ENCODE assay signal across 18 mouse cellular contexts in genomic region chr11:69656065-69656455, GRCm38 (mm10). TPM values are rescaled to one million over a fixed set of nuclear protein-coding genes. Genes with fewer than 3 reads are reported as not detected.
A peak's percentile ranks its signal among the peaks of the same experiment; 100 is the strongest.
DNase-seq lines count a peak whose midpoint lies in the region; ATAC-seq and TF ChIP-seq lines count a peak whose summit lies in the region.
"Had no signal": no experiment of that assay in that cellular context is flagged by ENCODE, and none has a peak within 500 bp of the region (broad histone marks: within the 10 kb centered on the region; RNA-seq: fewer than 3 reads in every experiment).

No protein-coding gene starts in this region.

- no peak for TF ChIP-seq POLR2A in CH12.LX (IDR thresholded peaks at IDR 0.05; ENCODE audit: low read depth, low read length)

- dilution Hi-C loops in CH12.LX (cut with MboI; ENCODE audit: extremely low pct_ligation_motif_present, extremely low pct_unique_long_range_greater_than_20kb, low sequenced_read_pairs): no loop called here

- DNase-seq in CH12.LX (ENCODE audit: extremely low read depth): no peak
- DNase-seq in liver, embryonic 13.5 days: no peak
- DNase-seq in thymus, postnatal 0 days (ENCODE audit: low spot score): no peak
- no peak for DNase-seq in retina, postnatal 1 day
- DNase-seq: spleen, adult 18-20 months; thymus, adult 2 months had no signal

- H3K9me3 ChIP-seq in intestine, embryonic 16.5 days (ENCODE audit: control insufficient read depth, low read length): no peaks in the 10 kb centered on the region
- no peaks in the 10 kb centered on the region for H3K9me3 ChIP-seq in intestine, embryonic 15.5 days
- H3K9me3 ChIP-seq in CH12.LX (replicated peaks; ENCODE audit: low read length) (no peaks in the 10 kb centered on the region), E14TG2a.4 (ENCODE audit: low read length) (no peaks in the 10 kb centered on the region)
- H3K9me3 ChIP-seq in liver, embryonic 13.5 days (replicated peaks): no peaks in the 10 kb centered on the region
- H3K9me3 ChIP-seq: heart, embryonic 10.5 days; hindbrain, embryonic 15.5 days had no signal

- no peak for TF ChIP-seq EP300 in CH12.LX (IDR thresholded peaks at IDR 0.05; ENCODE audit: low read length)

- H3K36me3 ChIP-seq in intestine, embryonic 16.5 days (ENCODE audit: control insufficient read depth, insufficient read depth, low read length): peaks cover 25% of the 10 kb centered on the region
- H3K36me3 ChIP-seq in intestine, embryonic 15.5 days: peaks cover 37% of the 10 kb centered on the region
- H3K36me3 ChIP-seq in CH12.LX (replicated peaks in 1 of 2; ENCODE audit: control insufficient read depth in 1 of 2, insufficient read depth in 1 of 2, low read length in 1 of 2) (peaks cover 66 to 83% of the 10 kb centered on the region in 2 experiments), E14TG2a.4 (ENCODE audit: insufficient read depth, low read length) (peaks cover 86% of the 10 kb centered on the region)
- H3K36me3 ChIP-seq in liver, embryonic 13.5 days: peaks cover 81% of the 10 kb centered on the region

- no peak overlapping the region for H3K4me3 ChIP-seq in intestine, embryonic 16.5 days (ENCODE audit: low read length)
- H3K4me3 ChIP-seq in intestine, embryonic 15.5 days (replicated peaks): no peak overlapping the region
- H3K4me3 ChIP-seq in CH12.LX (replicated peaks in 1 of 3; ENCODE audit: low read depth in 2 of 3, low read length in 2 of 3, poor library complexity in 1 of 3) (no peak overlapping the region), E14TG2a.4 (replicated peaks; ENCODE audit: low read length) (peak overlapping the region; percentile 84)
- H3K4me3 ChIP-seq in liver, embryonic 13.5 days (replicated peaks): no peak overlapping the region
- H3K4me3 ChIP-seq: erythroblast, embryonic 14.5 days; hindbrain, embryonic 15.5 days; left cerebral cortex, adult 2 months; myocyte had no signal

- 72% methylated on average over 5 of the region's 5 CpGs for WGBS in intestine, embryonic 16.5 days
- 86% methylated on average over 5 of the region's 5 CpGs for WGBS in intestine, embryonic 15.5 days
- 89% methylated on average over 5 of the region's 5 CpGs for WGBS in liver, embryonic 13.5 days (ENCODE audit: insufficient replicate concordance)

- no peak for ATAC-seq in intestine, embryonic 16.5 days
- ATAC-seq in intestine, embryonic 15.5 days: no peak
- ATAC-seq in liver, embryonic 13.5 days (ENCODE audit: low read depth): no peak
- ATAC-seq: activated CD4-positive, CD25-positive, alpha-beta regulatory T cell, adult 4 months had no signal

- TF ChIP-seq CTCF in CH12.LX (conservative IDR thresholded peaks at IDR 0.05 in 1 of 2, IDR thresholded peaks at IDR 0.05 in 1 of 2; ENCODE audit: low read depth in 2 of 2, low read length in 2 of 2) (no peak), E14TG2a.4 (conservative IDR thresholded peaks at IDR 0.05; ENCODE audit: low read length) (no peak)

- H3K79me2 ChIP-seq in CH12.LX (replicated peaks; ENCODE audit: control insufficient read depth, extremely low read depth, insufficient read depth, poor library complexity, severe bottlenecking): peaks cover 13% of the 10 kb centered on the region

- H3K27me3 ChIP-seq in intestine, embryonic 16.5 days (replicated peaks; ENCODE audit: control insufficient read depth, insufficient read depth, low read length): no peaks in the 10 kb centered on the region
- no peaks in the 10 kb centered on the region for H3K27me3 ChIP-seq in intestine, embryonic 15.5 days (replicated peaks)
- H3K27me3 ChIP-seq in CH12.LX (replicated peaks) (no peaks in the 10 kb centered on the region), E14TG2a.4 (ENCODE audit: insufficient read depth, low read length) (no peaks in the 10 kb centered on the region)
- H3K27me3 ChIP-seq in liver, embryonic 13.5 days: no peaks in the 10 kb centered on the region
- H3K27me3 ChIP-seq: hindbrain, embryonic 15.5 days had no signal

- H3K4me2 ChIP-seq in intestine, embryonic 16.5 days (ENCODE audit: low read depth, low read length): no peak overlapping the region
- H3K4me2 ChIP-seq in intestine, embryonic 15.5 days (replicated peaks): no peak overlapping the region
- H3K4me2 ChIP-seq in CH12.LX (ENCODE audit: insufficient read depth, low read depth, poor library complexity, severe bottlenecking): no peak overlapping the region
- no peak overlapping the region for H3K4me2 ChIP-seq in liver, embryonic 13.5 days
- H3K4me2 ChIP-seq: hindbrain, embryonic 15.5 days had no signal

- TF ChIP-seq RAD21 in CH12.LX (IDR thresholded peaks at IDR 0.05; ENCODE audit: low read depth, low read length): no peak

- H3K4me1 ChIP-seq in intestine, embryonic 16.5 days (ENCODE audit: control insufficient read depth, insufficient read depth, low read length): peaks cover 12% of the 10 kb centered on the region
- peaks cover 12% of the 10 kb centered on the region for H3K4me1 ChIP-seq in intestine, embryonic 15.5 days (replicated peaks)
- peaks cover 0 to 74% of the 10 kb centered on the region in 2 experiments; a peak in 2 of 4 replicates for H3K4me1 ChIP-seq in CH12.LX (ENCODE audit: control insufficient read depth in 1 of 2, insufficient read depth in 2 of 2)
- peaks cover 93% of the 10 kb centered on the region for H3K4me1 ChIP-seq in E14TG2a.4 (replicated peaks; ENCODE audit: low read depth, low read length)
- H3K4me1 ChIP-seq in liver, embryonic 13.5 days (replicated peaks): peaks cover 65% of the 10 kb centered on the region

- in situ Hi-C loops in CH12.LX (cut with MboI; ENCODE audit: low pct_ligation_motif_present, low pct_unique_long_range_greater_than_20kb, low sequenced_read_pairs): no loop called here

- H3K9ac ChIP-seq in intestine, embryonic 16.5 days (ENCODE audit: low read depth, low read length): 0 out of 2 replicates have a peak overlapping the region, but pooled peaks have one; percentile 24
- H3K9ac ChIP-seq in intestine, embryonic 15.5 days: no peak overlapping the region
- H3K9ac ChIP-seq in CH12.LX (ENCODE audit: insufficient read depth, low read depth): no peak overlapping the region
- H3K9ac ChIP-seq in liver, embryonic 13.5 days: 0 out of 2 replicates have a peak overlapping the region, but pooled peaks have one; percentile 38
- H3K9ac ChIP-seq: hindbrain, embryonic 15.5 days had no signal

- H3K27ac ChIP-seq in intestine, embryonic 16.5 days (ENCODE audit: low read length): no peak overlapping the region
- H3K27ac ChIP-seq in intestine, embryonic 15.5 days: no peak overlapping the region
- no peak overlapping the region for H3K27ac ChIP-seq in CH12.LX (ENCODE audit: insufficient read depth, low read depth)
- H3K27ac ChIP-seq in liver, embryonic 13.5 days: no peak overlapping the region
- H3K27ac ChIP-seq: hindbrain, embryonic 15.5 days; left cerebral cortex, adult 2 months had no signal

TF ChIP-seq in CH12.LX, 34 proteins besides CTCF, POLR2A, EP300 and RAD21:
- no peak for TF ChIP-seq KAT2A (IDR thresholded peaks at IDR 0.05; ENCODE audit: insufficient replicate concordance, low read length)
- 0 out of 2 replicates have a peak, but pooled peaks have one; percentile 2 for TF ChIP-seq POLR2AphosphoS2 (IDR thresholded peaks at IDR 0.05; ENCODE audit: low read depth, low read length)
TF ChIP-seq in CH12.LX: peak in this region for 1.

RNA-seq across cellular contexts. Expression of gene Sox15, which starts 0.9 kb away (rescaled TPM):
- polyA plus RNA-seq in intestine, embryonic 16.5 days (2015; fragmentation: Nextera tagmentation; extraction: Ambion mirVana): not detected in 2 replicates
- polyA plus RNA-seq in intestine, embryonic 15.5 days (2015; fragmentation: Nextera tagmentation; extraction: Ambion mirVana): 0.20 TPM in 1 of 2 replicates, not detected in the other
- 0.17 and 0.34 TPM in 2 replicates for total RNA-seq in CH12.LX (2012; rRNA removed)
- total RNA-seq in CH12.LX (2014; rRNA removed): not detected in 2 replicates
- polyA plus RNA-seq in CH12.LX (2012; ENCODE audit: insufficient read length, low read depth): 0.48 and 0.54 TPM in 2 replicates
- polyA plus RNA-seq in liver, embryonic 13.5 days (2015; fragmentation: Nextera tagmentation; extraction: Ambion mirVana): not detected in 2 replicates
- 0.15 and 0.22 TPM in 2 replicates for polyA plus RNA-seq in thymus, postnatal 0 days (2015; fragmentation: Nextera tagmentation; extraction: Ambion mirVana)
- total RNA-seq: left cerebral cortex, adult 2 months; megakaryocyte progenitor cell, adult 5-6 weeks had no signal
- polyA plus RNA-seq: activated CD4-positive, CD25-positive, alpha-beta regulatory T cell, adult 4 months; brain, embryonic 14.5 days; erythroblast, embryonic 14.5 days; hindbrain, embryonic 15.5 days; liver, embryonic 16.5 days had no signal

RNA-seq across cellular contexts. Expression of gene Mpdu1, which starts 6.4 kb away (rescaled TPM):
- polyA plus RNA-seq in intestine, embryonic 16.5 days (2015; fragmentation: Nextera tagmentation; extraction: Ambion mirVana): 68.3 and 69.9 TPM in 2 replicates
- 60.9 and 63.4 TPM in 2 replicates for polyA plus RNA-seq in intestine, embryonic 15.5 days (2015; fragmentation: Nextera tagmentation; extraction: Ambion mirVana)
- 110 and 150 TPM in 2 replicates for total RNA-seq in CH12.LX (2012; rRNA removed)
- 175 and 210 TPM in 2 replicates for total RNA-seq in CH12.LX (2014; rRNA removed)
- 185 and 210 TPM in 2 replicates for polyA plus RNA-seq in CH12.LX (2012; ENCODE audit: insufficient read length, low read depth)
- polyA plus RNA-seq in liver, embryonic 13.5 days (2015; fragmentation: Nextera tagmentation; extraction: Ambion mirVana): 36.9 and 39.2 TPM in 2 replicates
- polyA plus RNA-seq in thymus, postnatal 0 days (2015; fragmentation: Nextera tagmentation; extraction: Ambion mirVana): 71.1 and 75.2 TPM in 2 replicates

RNA-seq across cellular contexts. Expression of gene Cd68, which starts 9.9 kb away (rescaled TPM):
- 14.0 and 14.7 TPM in 2 replicates for polyA plus RNA-seq in intestine, embryonic 16.5 days (2015; fragmentation: Nextera tagmentation; extraction: Ambion mirVana)
- 13.3 and 14.2 TPM in 2 replicates for polyA plus RNA-seq in intestine, embryonic 15.5 days (2015; fragmentation: Nextera tagmentation; extraction: Ambion mirVana)
- total RNA-seq in CH12.LX (2012; rRNA removed): 74.8 and 82.2 TPM in 2 replicates
- 122 TPM in 2 replicates for total RNA-seq in CH12.LX (2014; rRNA removed)
- polyA plus RNA-seq in CH12.LX (2012; ENCODE audit: insufficient read length, low read depth): 235 and 343 TPM in 2 replicates
- 17.3 and 17.4 TPM in 2 replicates for polyA plus RNA-seq in liver, embryonic 13.5 days (2015; fragmentation: Nextera tagmentation; extraction: Ambion mirVana)
- polyA plus RNA-seq in thymus, postnatal 0 days (2015; fragmentation: Nextera tagmentation; extraction: Ambion mirVana): 32.5 and 33.3 TPM in 2 replicates

RNA-seq across cellular contexts. Expression of gene Eif4a1, which starts 16.2 kb away (rescaled TPM):
- polyA plus RNA-seq in intestine, embryonic 16.5 days (2015; fragmentation: Nextera tagmentation; extraction: Ambion mirVana): 524 and 563 TPM in 2 replicates
- 517 and 559 TPM in 2 replicates for polyA plus RNA-seq in intestine, embryonic 15.5 days (2015; fragmentation: Nextera tagmentation; extraction: Ambion mirVana)
- total RNA-seq in CH12.LX (2012; rRNA removed) (1,622 and 2,071 TPM in 2 replicates), CH12.LX (2014; rRNA removed) (2,161 and 2,200 TPM in 2 replicates)
- 1,500 and 1,728 TPM in 2 replicates for polyA plus RNA-seq in CH12.LX (2012; ENCODE audit: insufficient read length, low read depth)
- 351 and 453 TPM in 2 replicates for polyA plus RNA-seq in liver, embryonic 13.5 days (2015; fragmentation: Nextera tagmentation; extraction: Ambion mirVana)
- polyA plus RNA-seq in thymus, postnatal 0 days (2015; fragmentation: Nextera tagmentation; extraction: Ambion mirVana): 560 and 602 TPM in 2 replicates

RNA-seq across cellular contexts. Expression of gene Fxr2, which starts 23.3 kb away (rescaled TPM):
- 12.1 and 12.6 TPM in 2 replicates for polyA plus RNA-seq in intestine, embryonic 16.5 days (2015; fragmentation: Nextera tagmentation; extraction: Ambion mirVana)
- 15.6 and 21.2 TPM in 2 replicates for polyA plus RNA-seq in intestine, embryonic 15.5 days (2015; fragmentation: Nextera tagmentation; extraction: Ambion mirVana)
- total RNA-seq in CH12.LX (2012; rRNA removed) (96.4 and 104 TPM in 2 replicates), CH12.LX (2014; rRNA removed) (83.3 and 101 TPM in 2 replicates)
- polyA plus RNA-seq in CH12.LX (2012; ENCODE audit: insufficient read length, low read depth): 90.5 and 103 TPM in 2 replicates
- polyA plus RNA-seq in liver, embryonic 13.5 days (2015; fragmentation: Nextera tagmentation; extraction: Ambion mirVana): 7.9 and 8.2 TPM in 2 replicates
- 18.4 and 26.6 TPM in 2 replicates for polyA plus RNA-seq in thymus, postnatal 0 days (2015; fragmentation: Nextera tagmentation; extraction: Ambion mirVana)

Comparison
In these comparisons a context has a peak if more than half of its experiments do, and no peak if none do; other contexts are left out.
1. H3K9ac ChIP-seq: peak in intestine, embryonic 16.5 days (single experiment) and liver, embryonic 13.5 days (single experiment); none in intestine, embryonic 15.5 days (single experiment) and CH12.LX (single experiment).